Mouse (Mus musculus): Measurements from ENCODE around the gene Grik4.

- no peak for TF ChIP-seq FLI1 (IDR thresholded peaks at IDR 0.05; ENCODE audit: low read length)
- TF ChIP-seq GATA1 (IDR thresholded peaks at IDR 0.05; ENCODE audit: borderline replicate concordance, low read length), result no peak
Observed at GRCm38 (mm10) chr9:42645161-42645560, 299.1 kb downstream of the Grik4 start.
